Mouse (Mus musculus) liver, embryonic 14.5 days (tissue): Measurements from ENCODE around the gene Ccdc30.

Source experiments
- CTCF ChIP-seq: IDR thresholded peaks from 2 replicates; pipeline ENCODE4 v1.5.1; 2016; ENCODE audit warnings: antibody characterized with exemption, low read depth, control low read depth
- EP300 ChIP-seq: IDR thresholded peaks from 2 replicates; pipeline ENCODE4 v1.6.1; 2016; ENCODE audit warnings: antibody characterized with exemption, low read depth

DNA sequence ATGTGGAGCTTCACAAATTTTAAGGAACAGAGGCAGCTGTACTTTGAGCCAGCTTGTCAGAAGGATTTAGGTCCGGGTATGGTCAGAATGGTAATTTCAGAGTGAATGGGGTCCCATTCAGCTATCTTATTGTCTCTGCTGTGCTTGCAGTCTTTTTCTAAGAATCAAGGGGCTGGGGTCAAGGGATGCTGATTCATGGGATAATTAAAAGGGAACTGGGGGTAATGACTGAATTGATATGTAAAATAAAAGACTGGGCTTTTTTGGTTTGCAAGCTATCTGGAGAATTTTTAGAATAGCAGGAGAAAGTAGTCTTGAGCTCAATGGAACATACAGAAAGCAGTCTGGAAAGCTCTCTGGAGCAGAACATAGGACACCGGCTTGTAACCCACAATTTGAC lies 11.9 kb downstream of the Ccdc30 start:
- no peak for TF ChIP-seq CTCF
- TF ChIP-seq EP300 = no peak
